Mouse (Mus musculus) midbrain, embryonic 11.5 days (tissue): ENCODE data around the gene Rpgrip1l. TPM values are rescaled to one million over a fixed set of nuclear protein-coding genes. Genes with fewer than 3 reads are reported as not detected.

ENCODE experiments used
- ATAC-seq: fragments of 200-750 bp; cut with Nextera tagmentation; 2 replicates; pipeline ENCODE4 v1.8.0; 2017; ENCODE audit warnings: moderate TSS enrichment, moderate library complexity; ENCODE audit not compliant: low FRiP score
- DNase-seq: peaks from one replicate; pipeline ENCODE4 v3.0.0; 2015; ENCODE audit warnings: low spot score; ENCODE audit errors: missing footprints
- H3K27ac ChIP-seq: fragments of 300-500 bp; sonication (generic); 2 replicates; pipeline ENCODE4 v1.5.1; 2014; ENCODE audit warnings: low read depth, low read length
- H3K27me3 ChIP-seq: fragments of 300-500 bp; sonication (generic); 2 replicates; pipeline ENCODE4 v1.6.1; 2014; ENCODE audit warnings: mild to moderate bottlenecking, low read length, moderate library complexity, mixed read lengths; ENCODE audit not compliant: control insufficient read depth, insufficient read depth
- H3K36me3 ChIP-seq: fragments of 300-500 bp; sonication (generic); 2 replicates; pipeline ENCODE4 v1.6.1; 2014; ENCODE audit warnings: mild to moderate bottlenecking, low read length, moderate library complexity, mixed read lengths; ENCODE audit not compliant: control insufficient read depth, insufficient read depth
- H3K4me1 ChIP-seq: fragments of 300-500 bp; sonication (generic); 2 replicates; pipeline ENCODE4 v1.6.1; 2014; ENCODE audit warnings: low read length; ENCODE audit not compliant: control insufficient read depth, insufficient read depth
- H3K4me2 ChIP-seq: fragments of 300-500 bp; sonication (generic); 2 replicates; pipeline ENCODE4 v1.6.1; 2014; ENCODE audit warnings: mild to moderate bottlenecking, moderate library complexity
- H3K4me3 ChIP-seq: fragments of 300-500 bp; sonication (generic); 2 replicates; pipeline ENCODE4 v1.5.1; 2014; ENCODE audit warnings: low read depth, low read length
- H3K9ac ChIP-seq: fragments of 300-500 bp; sonication (generic); 2 replicates; pipeline ENCODE4 v1.6.1; 2014; ENCODE audit warnings: low read length
- H3K9me3 ChIP-seq: fragments of 300-500 bp; sonication (generic); 2 replicates; pipeline ENCODE4 v1.6.1; 2016; ENCODE audit warnings: low read length; ENCODE audit not compliant: control insufficient read depth
- WGBS: fragments of 180-500 bp; shearing (Covaris S2); extraction: QIAGEN DNeasy Blood & Tissue Kit; methylation state at CpG from one replicate; pipeline ENCODE4 v1.1.7; 2014; 5-methylcytosine and 5-hydroxymethylcytosine counted together
- polyA plus RNA-seq: library from polyadenylated mRNA; unstranded; fragments of >200 nt; fragmentation: Nextera tagmentation; extraction: Ambion mirVana; gene quantifications from 2 replicates; pipeline ENCODE4 v1.2.1, GENCODE M21; 2014

Gene Rpgrip1l
- polyA plus RNA-seq, 1 experiment from 2014 or later = 13.9 TPM

GRCm38 (mm10) chr8:91323511-91323910 lies 10.4 kb upstream of the Rpgrip1l start:
- H3K27ac ChIP-seq = no peak overlapping the region
- no peak for ATAC-seq
- H3K4me3 ChIP-seq = no peak overlapping the region
- H3K4me1 ChIP-seq = no peaks in the 10 kb centered on the region
- H3K27me3 ChIP-seq = no peaks in the 10 kb centered on the region
- no peak overlapping the region for H3K4me2 ChIP-seq
- H3K9ac ChIP-seq = no peak overlapping the region
- 80% methylated on average over 7 of the region's 7 CpGs for WGBS
- peak; percentile 54 for DNase-seq
- no peaks in the 10 kb centered on the region for H3K36me3 ChIP-seq
- no peaks in the 10 kb centered on the region for H3K9me3 ChIP-seq

GRCm38 (mm10) chr8:91318938-91319729 lies 6.1 kb upstream of the Rpgrip1l start:
- ATAC-seq = no peak
- H3K4me2 ChIP-seq = no peak overlapping the region
- WGBS = 84% methylated on average over 7 of the region's 7 CpGs
- peak; percentile 26 for DNase-seq
- no peaks in the 10 kb centered on the region for H3K36me3 ChIP-seq
- H3K9ac ChIP-seq = no peak overlapping the region
- no peaks in the 10 kb centered on the region for H3K27me3 ChIP-seq
- H3K4me3 ChIP-seq = no peak overlapping the region
- no peaks in the 10 kb centered on the region for H3K9me3 ChIP-seq
- peaks cover 11% of the 10 kb centered on the region for H3K4me1 ChIP-seq
- no peak overlapping the region for H3K27ac ChIP-seq

GRCm38 (mm10) chr8:91317567-91318227 lies 4.6 kb upstream of the Rpgrip1l start:
- H3K9ac ChIP-seq = no peak overlapping the region
- no peak overlapping the region for H3K27ac ChIP-seq
- 93% methylated on average over 5 of the region's 5 CpGs for WGBS
- no peaks in the 10 kb centered on the region for H3K27me3 ChIP-seq
- no peak overlapping the region for H3K4me2 ChIP-seq
- H3K9me3 ChIP-seq = no peaks in the 10 kb centered on the region
- DNase-seq (no peak), ATAC-seq (no peak)
- no peak overlapping the region for H3K4me3 ChIP-seq
- no peaks in the 10 kb centered on the region for H3K36me3 ChIP-seq
- H3K4me1 ChIP-seq = peaks cover 15% of the 10 kb centered on the region

GRCm38 (mm10) chr8:91312342-91312741 lies 720 bp downstream of the Rpgrip1l start:
- Histone ChIP-seq H3K4me2 (peak overlapping the region; percentile 64), H3K9me3 (no peaks in the 10 kb centered on the region), H3K9ac (peak overlapping the region; percentile 48; the same call in 1 of the 2 replicates), H3K27me3 (no peaks in the 10 kb centered on the region), H3K27ac (no peak overlapping the region), H3K4me1 (peaks cover 15% of the 10 kb centered on the region), H3K36me3 (no peaks in the 10 kb centered on the region), H3K4me3 (peak overlapping the region; percentile 83)
- no peak for ATAC-seq
- WGBS = 75% methylated on average over 2 of the region's 2 CpGs
- DNase-seq = no peak

- Histone ChIP-seq H3K9ac (no peak overlapping the region), H3K27ac (no peak overlapping the region), H3K4me2 (no peak overlapping the region), H3K36me3 (0 out of 2 replicates have a peak, but pooled peaks cover 2% of the 10 kb centered on the region), H3K9me3 (no peaks in the 10 kb centered on the region), H3K27me3 (no peaks in the 10 kb centered on the region), H3K4me3 (no peak overlapping the region), H3K4me1 (no peaks in the 10 kb centered on the region)
- 89% methylated on average over 17 of the region's 17 CpGs for WGBS
- ATAC-seq (no peak), DNase-seq (no peak)
These were observed 8.3 kb downstream of the Rpgrip1l start for GRCm38 (mm10) chr8:91304481-91305386.

- WGBS = 88% methylated on average over 2 of the region's 2 CpGs
- no peak overlapping the region for H3K4me2 ChIP-seq
- H3K27ac ChIP-seq = no peak overlapping the region
- no peak overlapping the region for H3K9ac ChIP-seq
- H3K4me3 ChIP-seq = no peak overlapping the region
- H3K36me3 ChIP-seq = no peaks in the 10 kb centered on the region
- DNase-seq (no peak), ATAC-seq (no peak)
- H3K27me3 ChIP-seq = no peaks in the 10 kb centered on the region
- no peaks in the 10 kb centered on the region for H3K9me3 ChIP-seq
- H3K4me1 ChIP-seq = no peaks in the 10 kb centered on the region
These were observed 14.4 kb downstream of the Rpgrip1l start for GRCm38 (mm10) chr8:91298672-91299071.

GRCm38 (mm10) chr8:91295786-91296185 lies 17.3 kb downstream of the Rpgrip1l start:
- Histone ChIP-seq H3K4me1 (no peaks in the 10 kb centered on the region), H3K27ac (no peak overlapping the region), H3K9ac (no peak overlapping the region), H3K4me2 (no peak overlapping the region), H3K27me3 (no peaks in the 10 kb centered on the region), H3K36me3 (no peaks in the 10 kb centered on the region), H3K4me3 (no peak overlapping the region), H3K9me3 (no peaks in the 10 kb centered on the region)
- DNase-seq (no peak), ATAC-seq (no peak)
- WGBS = 94% methylated on average over 5 of the region's 5 CpGs

GRCm38 (mm10) chr8:91290576-91290975 lies 22.5 kb downstream of the Rpgrip1l start:
- Histone ChIP-seq H3K4me1 (no peaks in the 10 kb centered on the region), H3K9me3 (no peaks in the 10 kb centered on the region), H3K4me2 (no peak overlapping the region), H3K9ac (no peak overlapping the region), H3K27ac (no peak overlapping the region), H3K27me3 (no peaks in the 10 kb centered on the region), H3K4me3 (no peak overlapping the region), H3K36me3 (no peaks in the 10 kb centered on the region)
- WGBS = 83% methylated on average over 4 of the region's 4 CpGs
- DNase-seq (no peak), ATAC-seq (no peak)
